Mouse (Mus musculus): ENCODE results near the gene Tmem51. TPM values are rescaled to one million over a fixed set of nuclear protein-coding genes. Genes with fewer than 3 reads are reported as not detected.
A peak's percentile ranks its signal among the peaks of the same experiment; 100 is the strongest.

Gene Tmem51
- polyA plus RNA-seq (2015; fragmentation: Nextera tagmentation; extraction: Ambion mirVana): 15.7 and 18.6 TPM in 2 replicates

- ATAC-seq (ENCODE audit: low read depth): peak; percentile 81
- peak within 1 kb of the TSS; percentile 60 for H3K4me2 ChIP-seq (ENCODE audit: low read depth, low read length)
- peaks cover 22% of the 10 kb centered on the region for H3K27me3 ChIP-seq (ENCODE audit: control insufficient read depth, insufficient read depth, low read depth, low read length)
- H3K9me3 ChIP-seq (replicated peaks; ENCODE audit: control insufficient read depth, low read length): no peaks in the 10 kb centered on the region
- peak within 1 kb of the TSS; percentile 64 for H3K4me3 ChIP-seq (ENCODE audit: low read depth, low read length)
- WGBS (ENCODE audit: insufficient replicate concordance): under 1% methylated on average over 51 of the region's 52 CpGs
- peak within 1 kb of the TSS; percentile 64 for H3K9ac ChIP-seq (ENCODE audit: low read depth, low read length)
- no peaks in the 10 kb centered on the region for H3K36me3 ChIP-seq (ENCODE audit: control insufficient read depth, insufficient read depth)
- H3K4me1 ChIP-seq (ENCODE audit: control insufficient read depth, low read depth, low read length): peaks cover 20% of the 10 kb centered on the region
- H3K27ac ChIP-seq (ENCODE audit: low read length): peak within 1 kb of the TSS; percentile 81
Measured at GRCm38 (mm10) chr4:142084131-142084899, at the start of gene Tmem51. Gene Tmem51, minus strand, starts transcription at chr4:142084304.

GRCm38 (mm10) chr4:142130162-142130561 is 46.1 kb upstream of the Tmem51 start:
- H3K9me3 ChIP-seq (replicated peaks; ENCODE audit: control insufficient read depth, low read length): no peaks in the 10 kb centered on the region
- WGBS (ENCODE audit: insufficient replicate concordance): 54% methylated on average over 5 of the region's 5 CpGs
- no peaks in the 10 kb centered on the region for H3K4me1 ChIP-seq (ENCODE audit: control insufficient read depth, low read depth, low read length)
- H3K36me3 ChIP-seq (ENCODE audit: control insufficient read depth, insufficient read depth): no peaks in the 10 kb centered on the region
- no peak overlapping the region for H3K27ac ChIP-seq (ENCODE audit: low read length)
- H3K4me2 ChIP-seq (ENCODE audit: low read depth, low read length): no peak overlapping the region
- H3K27me3 ChIP-seq (ENCODE audit: control insufficient read depth, insufficient read depth, low read depth, low read length): no peaks in the 10 kb centered on the region
- H3K9ac ChIP-seq (ENCODE audit: low read depth, low read length): no peak overlapping the region
- ATAC-seq (ENCODE audit: low read depth): no peak
- no peak overlapping the region for H3K4me3 ChIP-seq (ENCODE audit: low read depth, low read length)

GRCm38 (mm10) chr4:142127275-142127788 is 43.2 kb upstream of the Tmem51 start:
- H3K9ac ChIP-seq (ENCODE audit: low read depth, low read length): no peak overlapping the region
- ATAC-seq (ENCODE audit: low read depth): no peak
- H3K4me1 ChIP-seq (ENCODE audit: control insufficient read depth, low read depth, low read length): no peaks in the 10 kb centered on the region
- H3K9me3 ChIP-seq (replicated peaks; ENCODE audit: control insufficient read depth, low read length): no peaks in the 10 kb centered on the region
- no peak overlapping the region for H3K4me2 ChIP-seq (ENCODE audit: low read depth, low read length)
- no peak overlapping the region for H3K27ac ChIP-seq (ENCODE audit: low read length)
- 22% methylated on average over 6 of the region's 6 CpGs for WGBS (ENCODE audit: insufficient replicate concordance)
- no peaks in the 10 kb centered on the region for H3K27me3 ChIP-seq (ENCODE audit: control insufficient read depth, insufficient read depth, low read depth, low read length)
- H3K4me3 ChIP-seq (ENCODE audit: low read depth, low read length): no peak overlapping the region
- H3K36me3 ChIP-seq (ENCODE audit: control insufficient read depth, insufficient read depth): no peaks in the 10 kb centered on the region

GRCm38 (mm10) chr4:142126641-142127274 is 42.7 kb upstream of the Tmem51 start:
- H3K27me3 ChIP-seq (ENCODE audit: control insufficient read depth, insufficient read depth, low read depth, low read length): no peaks in the 10 kb centered on the region
- H3K9me3 ChIP-seq (replicated peaks; ENCODE audit: control insufficient read depth, low read length): no peaks in the 10 kb centered on the region
- no peak overlapping the region for H3K4me3 ChIP-seq (ENCODE audit: low read depth, low read length)
- H3K9ac ChIP-seq (ENCODE audit: low read depth, low read length): no peak overlapping the region
- no peak overlapping the region for H3K4me2 ChIP-seq (ENCODE audit: low read depth, low read length)
- ATAC-seq (ENCODE audit: low read depth): no peak
- no peaks in the 10 kb centered on the region for H3K36me3 ChIP-seq (ENCODE audit: control insufficient read depth, insufficient read depth)
- H3K4me1 ChIP-seq (ENCODE audit: control insufficient read depth, low read depth, low read length): no peaks in the 10 kb centered on the region
- no peak overlapping the region for H3K27ac ChIP-seq (ENCODE audit: low read length)
- 22% methylated on average over 10 of the region's 10 CpGs for WGBS (ENCODE audit: insufficient replicate concordance)

- H3K4me2 ChIP-seq (ENCODE audit: low read depth, low read length): no peak overlapping the region
- H3K36me3 ChIP-seq (ENCODE audit: control insufficient read depth, insufficient read depth): no peaks in the 10 kb centered on the region
- ATAC-seq (ENCODE audit: low read depth): no peak
- H3K4me3 ChIP-seq (ENCODE audit: low read depth, low read length): no peak overlapping the region
- H3K4me1 ChIP-seq (ENCODE audit: control insufficient read depth, low read depth, low read length): no peaks in the 10 kb centered on the region
- H3K27me3 ChIP-seq (ENCODE audit: control insufficient read depth, insufficient read depth, low read depth, low read length): no peaks in the 10 kb centered on the region
- H3K27ac ChIP-seq (ENCODE audit: low read length): no peak overlapping the region
- H3K9ac ChIP-seq (ENCODE audit: low read depth, low read length): no peak overlapping the region
- H3K9me3 ChIP-seq (replicated peaks; ENCODE audit: control insufficient read depth, low read length): no peaks in the 10 kb centered on the region
- WGBS (ENCODE audit: insufficient replicate concordance): 48% methylated on average over 1 of the region's 1 CpGs
Measured at GRCm38 (mm10) chr4:142121164-142121563, 37.1 kb upstream of the Tmem51 start.

GRCm38 (mm10) chr4:142118522-142118921 is 34.4 kb upstream of the Tmem51 start:
- no peak for ATAC-seq (ENCODE audit: low read depth)
- Histone ChIP-seq H3K27ac (ENCODE audit: low read length) (no peak overlapping the region), H3K27me3 (ENCODE audit: control insufficient read depth, insufficient read depth, low read depth, low read length) (no peaks in the 10 kb centered on the region), H3K4me3 (ENCODE audit: low read depth, low read length) (no peak overlapping the region), H3K36me3 (ENCODE audit: control insufficient read depth, insufficient read depth) (no peaks in the 10 kb centered on the region), H3K9me3 (replicated peaks; ENCODE audit: control insufficient read depth, low read length) (no peaks in the 10 kb centered on the region), H3K9ac (ENCODE audit: low read depth, low read length) (no peak overlapping the region), H3K4me2 (ENCODE audit: low read depth, low read length) (no peak overlapping the region), H3K4me1 (ENCODE audit: control insufficient read depth, low read depth, low read length) (no peaks in the 10 kb centered on the region)
- 70% methylated on average over 7 of the region's 7 CpGs for WGBS (ENCODE audit: insufficient replicate concordance)

GRCm38 (mm10) chr4:142117993-142118392 is 33.9 kb upstream of the Tmem51 start:
- no peak overlapping the region for H3K4me3 ChIP-seq (ENCODE audit: low read depth, low read length)
- no peaks in the 10 kb centered on the region; the same call in 1 of the 2 replicates for H3K27me3 ChIP-seq (ENCODE audit: control insufficient read depth, insufficient read depth, low read depth, low read length)
- H3K9ac ChIP-seq (ENCODE audit: low read depth, low read length): no peak overlapping the region
- ATAC-seq (ENCODE audit: low read depth): no peak
- H3K4me2 ChIP-seq (ENCODE audit: low read depth, low read length): no peak overlapping the region
- H3K27ac ChIP-seq (ENCODE audit: low read length): no peak overlapping the region
- WGBS (ENCODE audit: insufficient replicate concordance): 61% methylated on average over 12 of the region's 12 CpGs
- no peaks in the 10 kb centered on the region for H3K36me3 ChIP-seq (ENCODE audit: control insufficient read depth, insufficient read depth)
- H3K9me3 ChIP-seq (replicated peaks; ENCODE audit: control insufficient read depth, low read length): no peaks in the 10 kb centered on the region
- no peaks in the 10 kb centered on the region for H3K4me1 ChIP-seq (ENCODE audit: control insufficient read depth, low read depth, low read length)

GRCm38 (mm10) chr4:142113306-142113705 is 29.2 kb upstream of the Tmem51 start:
- no peak for ATAC-seq (ENCODE audit: low read depth)

More at GRCm38 (mm10) chr4:142113306-142113705, 29.2 kb upstream of the Tmem51 start:
- Histone ChIP-seq H3K4me2 (ENCODE audit: low read depth, low read length) (no peak overlapping the region), H3K27me3 (ENCODE audit: control insufficient read depth, insufficient read depth, low read depth, low read length) (no peaks in the 10 kb centered on the region; the same call in 1 of the 2 replicates), H3K27ac (ENCODE audit: low read length) (no peak overlapping the region), H3K9ac (ENCODE audit: low read depth, low read length) (no peak overlapping the region), H3K4me3 (ENCODE audit: low read depth, low read length) (no peak overlapping the region), H3K36me3 (ENCODE audit: control insufficient read depth, insufficient read depth) (no peaks in the 10 kb centered on the region), H3K4me1 (ENCODE audit: control insufficient read depth, low read depth, low read length) (no peaks in the 10 kb centered on the region), H3K9me3 (replicated peaks; ENCODE audit: control insufficient read depth, low read length) (no peaks in the 10 kb centered on the region)
- WGBS (ENCODE audit: insufficient replicate concordance): 27% methylated on average over 8 of the region's 8 CpGs
